Mouse (Mus musculus) limb, embryonic 12.5 days (tissue): ENCODE data around the gene Mdm4. TPM values are rescaled to one million over a fixed set of nuclear protein-coding genes. Genes with fewer than 3 reads are reported as not detected.
A peak's percentile ranks its signal among the peaks of the same experiment; 100 is the strongest.
"Not testable (repeated sequence)": the region's sequence is repeated elsewhere in the genome, so short reads cannot be mapped to it uniquely, and the experiment has no call there.

Experiments used
- ATAC-seq: fragments of 200-750 bp; cut with Nextera tagmentation; 2 replicates; pipeline ENCODE4 v1.8.0; 2017; ENCODE audit warnings: low read depth, moderate TSS enrichment; ENCODE audit not compliant: insufficient number of reproducible peaks, insufficient read depth, low FRiP score, low TSS enrichment
- H3K27ac ChIP-seq: fragments of 300-500 bp; sonication (generic); 2 replicates; pipeline ENCODE4 v1.5.1; 2016; ENCODE audit warnings: mild to moderate bottlenecking, moderate library complexity
- H3K27me3 ChIP-seq: fragments of 300-500 bp; sonication (generic); 2 replicates; pipeline ENCODE4 v1.6.1; 2016; ENCODE audit warnings: mild to moderate bottlenecking, moderate library complexity
- H3K36me3 ChIP-seq: fragments of 300-500 bp; sonication (generic); 2 replicates; pipeline ENCODE4 v1.6.1; 2016; ENCODE audit warnings: mild to moderate bottlenecking, moderate library complexity
- H3K4me1 ChIP-seq: fragments of 300-500 bp; sonication (generic); replicated peaks from 2 replicates; pipeline ENCODE4 v1.6.1; 2016
- H3K4me2 ChIP-seq: fragments of 300-500 bp; sonication (generic); 2 replicates; pipeline ENCODE4 v1.6.1; 2016; ENCODE audit warnings: mild to moderate bottlenecking, moderate library complexity
- H3K4me3 ChIP-seq: fragments of 300-500 bp; sonication (generic); replicated peaks from 2 replicates; pipeline ENCODE4 v1.5.1; 2016; ENCODE audit warnings: mild to moderate bottlenecking
- H3K9ac ChIP-seq: fragments of 300-500 bp; sonication (generic); replicated peaks from 2 replicates; pipeline ENCODE4 v1.6.1; 2016; ENCODE audit warnings: mild to moderate bottlenecking, moderate library complexity
- H3K9me3 ChIP-seq: fragments of 300-500 bp; sonication (generic); 2 replicates; pipeline ENCODE4 v1.6.1; 2016; ENCODE audit warnings: mild to moderate bottlenecking, moderate library complexity
- WGBS: fragments of 180-500 bp; shearing (Covaris S2); methylation state at CpG from one replicate; pipeline ENCODE4 v1.1.7; 2016; 5-methylcytosine and 5-hydroxymethylcytosine counted together
- polyA plus RNA-seq: library from polyadenylated mRNA; unstranded; fragments of >200 nt; fragmentation: Nextera tagmentation; extraction: Ambion mirVana; gene quantifications from 2 replicates; pipeline ENCODE4 v1.2.1, GENCODE M21; 2016

Gene Mdm4
- polyA plus RNA-seq, 1 experiment from 2014 or later = 46.7 TPM

DNA sequence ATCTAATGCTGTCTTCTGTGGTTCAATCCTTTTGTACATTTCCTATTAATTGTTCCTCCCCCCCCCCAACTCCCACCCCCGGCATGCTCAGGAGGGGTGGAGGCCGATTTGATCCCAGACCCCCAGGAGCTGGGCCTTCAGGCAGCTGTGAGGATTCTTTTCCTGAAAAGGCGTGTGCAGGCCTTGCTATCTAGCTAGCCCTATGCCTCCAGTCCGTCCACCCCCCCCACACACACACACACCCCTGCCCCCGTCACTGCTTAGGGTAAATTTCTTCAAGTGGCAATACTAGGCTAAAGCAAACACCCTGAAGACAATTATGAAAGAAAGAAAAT lies 2.6 kb upstream of the Mdm4 start:
- Histone ChIP-seq H3K4me2 (peak overlapping the region; percentile 58), H3K4me1 (peaks cover 8% of the 10 kb centered on the region; the same call in 1 of the 2 replicates), H3K9ac (peak overlapping the region; percentile 47; the same call in 1 of the 2 replicates), H3K9me3 (no peaks in the 10 kb centered on the region), H3K4me3 (peak overlapping the region; percentile 51), H3K36me3 (no peaks in the 10 kb centered on the region), H3K27ac (peak overlapping the region; percentile 75), H3K27me3 (no peaks in the 10 kb centered on the region)
- ATAC-seq = no peak
- WGBS = 10% methylated on average over 5 of the region's 5 CpGs

DNA sequence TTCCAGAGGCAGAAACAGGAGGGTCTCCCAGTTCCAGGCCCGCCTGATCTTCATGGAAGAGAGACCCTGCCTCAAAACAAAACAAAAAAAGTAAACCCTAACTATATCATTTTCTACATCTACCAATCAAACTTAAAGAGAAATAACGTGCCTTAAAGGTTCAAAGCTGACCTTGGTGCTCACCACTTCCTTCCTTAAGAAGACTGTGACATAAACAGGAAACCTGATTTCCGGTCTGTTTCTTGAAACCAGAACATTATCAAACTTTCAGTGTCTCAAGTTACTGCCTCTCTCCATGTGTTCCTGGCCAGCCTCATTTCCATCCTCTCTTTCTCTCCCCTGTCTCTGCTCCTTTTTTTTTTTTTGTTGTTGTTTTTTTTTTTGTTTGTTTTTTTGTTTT lies 617 bp downstream of the Mdm4 start:
- Histone ChIP-seq H3K27me3 (no peaks in the 10 kb centered on the region), H3K27ac (no peak overlapping the region), H3K4me2 (no peak overlapping the region), H3K4me1 (peaks cover 8% of the 10 kb centered on the region; the same call in 1 of the 2 replicates), H3K4me3 (no peak overlapping the region), H3K36me3 (no peaks in the 10 kb centered on the region), H3K9ac (no peak overlapping the region), H3K9me3 (no peaks in the 10 kb centered on the region)
- whole genome bisulfite sequencing = 79% methylated on average over 3 of the region's 3 CpGs
- no peak for ATAC-seq

DNA sequence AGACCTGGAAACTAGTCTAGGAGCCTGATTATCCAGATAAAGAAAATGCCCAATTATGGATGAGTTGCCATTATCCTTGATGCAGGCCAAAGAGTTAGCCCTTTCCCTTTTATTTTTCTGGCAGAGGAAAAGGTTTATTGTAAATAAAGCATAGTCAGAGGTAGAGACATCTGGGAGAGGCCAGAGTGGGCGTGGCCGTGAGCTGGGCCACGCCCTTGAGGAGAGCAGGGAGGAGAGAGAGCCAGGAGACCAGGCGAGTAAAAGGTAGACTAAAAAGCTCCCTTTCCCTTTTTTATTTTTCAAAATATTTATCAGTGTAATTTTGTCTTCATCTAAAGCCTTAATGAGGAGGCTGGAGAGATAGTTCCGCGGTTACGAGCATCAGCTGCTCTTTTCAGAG lies 2.4 kb downstream of the Mdm4 start:
- no peaks in the 10 kb centered on the region for H3K27me3 ChIP-seq
- H3K27ac ChIP-seq = no peak overlapping the region
- H3K9ac ChIP-seq = no peak overlapping the region
- peaks cover 13% of the 10 kb centered on the region for H3K4me1 ChIP-seq
- no peak overlapping the region for H3K4me3 ChIP-seq
- no peaks in the 10 kb centered on the region for H3K9me3 ChIP-seq
- H3K4me2 ChIP-seq = no peak overlapping the region
- WGBS = 44% methylated on average over 7 of the region's 7 CpGs
- no peak for ATAC-seq
- H3K36me3 ChIP-seq = no peaks in the 10 kb centered on the region

DNA sequence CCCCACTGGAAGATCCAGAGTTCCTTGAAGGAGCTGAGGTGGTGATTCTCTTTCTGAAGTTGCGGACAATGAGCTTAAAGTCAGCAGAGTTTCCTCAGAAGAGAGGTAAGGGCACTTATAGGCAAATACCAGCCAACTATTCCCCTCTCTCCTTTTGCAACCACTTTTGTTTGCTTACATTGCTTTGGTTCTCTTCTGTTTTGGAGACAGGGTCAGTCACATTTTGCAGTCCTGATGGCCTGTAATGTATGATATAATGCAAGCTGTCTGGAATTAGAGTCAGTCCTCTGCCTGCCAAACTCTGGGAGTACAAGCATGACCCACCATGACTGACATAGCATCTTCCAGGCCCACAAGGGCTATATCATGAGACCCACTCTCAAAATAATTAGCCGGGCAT lies 3.2 kb downstream of the Mdm4 start:
- ATAC-seq = no peak
- Histone ChIP-seq H3K9ac (no peak overlapping the region), H3K4me2 (no peak overlapping the region), H3K4me3 (no peak overlapping the region), H3K4me1 (peaks cover 8% of the 10 kb centered on the region), H3K36me3 (no peaks in the 10 kb centered on the region), H3K27ac (no peak overlapping the region), H3K9me3 (no peaks in the 10 kb centered on the region), H3K27me3 (no peaks in the 10 kb centered on the region)
- WGBS = 95% methylated on average over 2 of the region's 2 CpGs

DNA sequence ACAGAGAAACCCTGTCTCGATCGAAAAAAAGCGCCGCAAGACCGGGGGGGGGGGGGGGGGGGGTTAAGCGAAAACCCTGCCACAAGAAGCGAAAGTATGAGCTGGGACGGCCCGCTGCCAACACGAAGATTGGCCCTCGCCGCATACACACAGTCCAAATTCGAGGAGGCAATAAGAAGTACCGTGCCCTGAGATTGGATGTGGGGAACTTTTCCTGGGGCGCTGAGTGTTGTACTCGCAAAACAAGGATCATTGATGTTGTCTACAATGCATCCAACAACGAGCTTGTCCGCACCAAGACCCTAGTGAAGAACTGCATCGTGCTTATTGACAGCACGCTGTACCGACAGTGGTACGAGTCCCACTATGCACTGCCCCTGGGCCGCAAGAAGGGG lies 4.6 kb downstream of the Mdm4 start:
- Histone ChIP-seq H3K27ac (peak overlapping the region; percentile 92; the same call in 1 of the 2 replicates), H3K4me2 (peak overlapping the region; percentile 63), H3K4me3 (peak overlapping the region; percentile 84), H3K9ac (peak overlapping the region; percentile 51; the same call in 1 of the 2 replicates)
- H3K4me1 ChIP-seq, H3K36me3 ChIP-seq, H3K9me3 ChIP-seq, H3K27me3 ChIP-seq, ATAC-seq: not testable (repeated sequence)
- 35% methylated on average over 22 of the region's 23 CpGs for WGBS

DNA sequence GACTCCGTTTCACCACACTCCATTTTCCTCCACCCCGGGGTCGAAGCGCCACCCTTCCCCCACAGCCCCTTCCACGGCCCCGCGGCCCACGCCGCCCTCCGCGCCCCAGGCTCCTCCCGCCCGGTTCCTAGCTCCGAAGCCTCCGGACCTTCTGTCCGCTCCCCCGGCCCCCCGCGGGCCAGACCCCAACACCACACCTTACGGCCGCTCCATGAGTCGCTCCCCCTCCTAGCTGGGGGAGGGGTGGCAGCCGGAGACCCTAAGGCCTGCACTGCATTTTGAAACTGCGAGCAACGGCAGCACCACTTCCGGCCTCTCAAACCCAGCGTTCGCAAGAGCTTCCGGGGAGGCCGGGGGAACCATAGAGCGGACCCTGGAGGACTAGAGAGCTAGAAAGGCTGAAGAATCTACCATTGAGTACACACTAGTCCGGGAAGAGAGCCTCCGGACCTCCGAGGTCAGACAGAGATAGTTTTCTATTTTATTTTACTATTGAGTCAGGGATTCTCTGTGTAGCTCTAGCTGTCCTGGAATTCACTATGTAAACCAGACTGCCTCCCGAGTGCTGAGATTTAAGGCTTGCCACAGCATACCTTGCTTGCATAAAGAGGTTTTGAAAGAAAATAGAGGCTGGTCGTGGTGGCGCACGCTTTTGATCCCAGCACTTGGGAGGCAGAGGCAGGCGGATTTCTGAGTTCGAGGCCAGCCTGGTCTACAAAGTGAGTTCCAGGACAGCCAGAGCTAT lies 5.1 kb downstream of the Mdm4 start:
- Histone ChIP-seq H3K9me3 (no peaks in the 10 kb centered on the region), H3K4me3 (peak overlapping the region; percentile 84), H3K36me3 (peaks cover 3% of the 10 kb centered on the region; the same call in 1 of the 2 replicates), H3K4me1 (peaks cover 8% of the 10 kb centered on the region), H3K4me2 (peak overlapping the region; percentile 63), H3K27ac (peak overlapping the region; percentile 92), H3K9ac (peak overlapping the region; percentile 97), H3K27me3 (no peaks in the 10 kb centered on the region)
- peak; percentile 95 for ATAC-seq
- WGBS = under 1% methylated on average over 40 of the region's 40 CpGs

DNA sequence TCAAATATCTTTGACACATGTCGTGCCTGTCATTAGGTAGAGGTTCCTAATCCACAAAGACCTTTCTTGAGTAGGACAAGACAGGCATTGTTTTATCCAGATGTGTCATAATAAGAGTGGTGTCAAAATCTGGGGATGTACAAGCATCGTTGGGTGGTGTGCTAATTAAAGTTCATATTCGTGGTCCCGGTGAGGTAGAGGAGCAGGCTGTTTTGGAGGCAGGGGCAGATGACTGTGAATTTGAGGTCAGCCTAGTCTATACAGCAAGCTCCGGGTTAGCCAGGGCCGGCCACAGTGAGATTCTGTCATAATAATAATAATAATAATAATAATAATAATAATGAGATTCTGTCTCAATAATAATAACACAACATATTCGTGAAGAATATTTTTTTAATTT lies 5.9 kb downstream of the Mdm4 start:
- no peak overlapping the region for H3K27ac ChIP-seq
- peak overlapping the region; percentile 63 for H3K4me2 ChIP-seq
- 37% methylated on average over 7 of the region's 7 CpGs for WGBS
- H3K36me3 ChIP-seq = peaks cover 4% of the 10 kb centered on the region; the same call in 1 of the 2 replicates
- peaks cover 8% of the 10 kb centered on the region for H3K4me1 ChIP-seq
- no peaks in the 10 kb centered on the region for H3K9me3 ChIP-seq
- no peaks in the 10 kb centered on the region for H3K27me3 ChIP-seq
- peak overlapping the region; percentile 97; the same call in 1 of the 2 replicates for H3K9ac ChIP-seq
- peak overlapping the region; percentile 84 for H3K4me3 ChIP-seq
- no peak for ATAC-seq

DNA sequence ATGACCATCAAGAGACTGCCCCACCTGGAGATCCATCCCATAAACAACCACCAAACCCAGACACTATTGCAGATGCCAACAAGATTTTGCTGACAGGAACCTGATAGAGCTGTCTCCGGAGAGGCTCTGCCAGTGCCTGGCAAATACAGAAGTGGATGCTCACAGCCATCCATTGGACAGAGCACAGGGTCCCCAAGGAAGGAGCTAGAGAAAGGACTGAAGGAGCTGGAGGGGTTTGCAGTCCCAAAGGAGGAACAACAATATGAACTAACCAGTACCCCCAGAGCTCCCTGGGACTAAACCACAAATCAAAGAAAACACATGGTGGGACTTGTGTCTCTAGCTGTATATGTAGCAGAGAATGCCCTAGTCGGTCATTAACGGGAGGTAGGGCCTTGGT lies 6.6 kb downstream of the Mdm4 start:
- 94% methylated on average over 3 of the region's 3 CpGs for WGBS
- H3K4me3 ChIP-seq = not testable (repeated sequence)

DNA sequence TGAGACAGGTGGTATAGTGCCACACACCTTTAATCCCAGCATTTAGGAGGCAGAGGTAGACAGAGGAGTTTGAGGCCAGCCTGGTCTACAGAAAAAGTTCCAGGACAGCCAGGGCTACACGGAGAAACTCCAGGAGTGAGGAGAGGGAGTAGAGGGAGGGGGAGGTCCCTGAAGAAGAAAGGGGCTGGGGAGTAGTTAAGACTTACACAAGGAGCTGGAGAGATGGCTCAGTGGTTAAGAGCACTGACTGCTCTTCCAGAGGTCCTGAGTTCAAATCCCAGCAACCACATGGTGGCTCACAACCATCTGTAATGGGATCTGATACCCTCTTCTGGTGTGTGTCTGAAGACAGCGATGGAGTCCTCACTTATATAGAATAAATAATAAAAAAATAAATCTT lies 8.4 kb downstream of the Mdm4 start:
- not testable (repeated sequence) for ATAC-seq

More for the DNA sequence above, 6.6 kb downstream of the Mdm4 start:
- H3K9ac ChIP-seq, H3K27me3 ChIP-seq, H3K27ac ChIP-seq, ATAC-seq, H3K4me1 ChIP-seq, H3K9me3 ChIP-seq: not testable (repeated sequence)
- Histone ChIP-seq H3K4me2 (peak overlapping the region; percentile 63), H3K36me3 (peaks cover 11% of the 10 kb centered on the region)

DNA sequence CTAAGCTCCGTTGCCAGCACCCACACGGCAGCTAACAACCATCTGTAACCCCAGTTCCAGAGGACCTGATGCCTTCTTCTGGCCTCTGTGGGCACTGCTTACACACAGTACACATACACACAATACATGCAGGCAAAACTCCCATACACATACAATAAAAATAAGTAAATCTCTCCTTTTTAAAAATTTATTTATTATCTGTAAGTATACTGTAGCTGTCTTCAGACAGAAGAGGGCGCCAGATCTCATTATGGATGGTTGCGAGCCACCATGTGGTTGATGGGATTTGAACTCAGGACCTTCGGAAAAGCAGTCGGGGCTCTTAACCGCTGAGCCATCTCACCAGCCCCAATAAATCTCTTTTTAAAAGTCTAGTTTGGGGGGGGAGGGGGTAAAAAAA lies 9.0 kb downstream of the Mdm4 start:
- H3K9ac ChIP-seq = no peak overlapping the region
- H3K4me1 ChIP-seq = peaks cover 8% of the 10 kb centered on the region
- no peak overlapping the region for H3K4me2 ChIP-seq
- ATAC-seq = no peak
- 95% methylated on average over 7 of the region's 7 CpGs for WGBS
- H3K27me3 ChIP-seq = no peaks in the 10 kb centered on the region
- peaks cover 31% of the 10 kb centered on the region for H3K36me3 ChIP-seq
- no peak overlapping the region for H3K4me3 ChIP-seq
- no peak overlapping the region for H3K27ac ChIP-seq
- H3K9me3 ChIP-seq = no peaks in the 10 kb centered on the region

More for the DNA sequence above, 8.4 kb downstream of the Mdm4 start:
- H3K27me3 ChIP-seq, H3K4me2 ChIP-seq, H3K9ac ChIP-seq, H3K27ac ChIP-seq, H3K4me3 ChIP-seq, H3K9me3 ChIP-seq, H3K4me1 ChIP-seq: not testable (repeated sequence)
- peaks cover 25% of the 10 kb centered on the region for H3K36me3 ChIP-seq
- WGBS = 96% methylated on average over 2 of the region's 2 CpGs

DNA sequence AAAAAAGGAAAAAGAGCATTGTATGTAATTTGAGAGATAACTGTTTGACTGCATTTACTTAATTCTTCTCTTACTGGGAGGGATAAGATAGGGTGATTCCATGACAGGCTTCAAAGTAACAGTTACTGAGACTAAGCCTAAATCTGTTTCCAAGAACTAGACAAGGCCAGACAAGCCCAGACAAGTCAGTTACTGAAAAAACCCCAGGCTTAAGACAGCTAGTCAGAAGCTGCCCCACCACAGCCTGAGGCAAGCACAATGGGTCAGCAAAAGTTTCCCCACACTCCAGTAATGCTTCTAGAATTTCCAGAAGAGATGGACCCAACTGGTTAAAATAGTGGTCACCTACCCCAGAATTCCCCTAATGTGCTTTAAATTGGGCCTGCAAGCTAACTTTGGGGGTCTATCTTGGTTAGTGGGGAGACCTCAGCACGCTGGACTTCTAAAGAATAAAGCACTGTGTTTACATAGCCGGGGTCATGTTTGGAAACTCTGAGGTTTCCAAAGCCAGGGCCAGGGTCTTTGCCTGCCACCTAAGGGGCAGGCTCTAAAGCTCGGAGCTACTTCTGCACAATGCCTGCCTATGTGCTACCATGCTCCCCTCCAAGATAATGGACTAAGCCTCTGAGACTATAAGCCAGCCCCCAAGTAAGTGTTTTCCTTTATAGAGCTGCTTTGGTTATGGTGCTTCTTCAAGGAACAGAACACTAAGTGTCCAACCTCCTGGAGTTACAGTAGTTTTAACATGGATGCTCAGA lies 10.0 kb downstream of the Mdm4 start:
- no peak overlapping the region for H3K9ac ChIP-seq

More for the DNA sequence above, 10.0 kb downstream of the Mdm4 start:
- no peaks in the 10 kb centered on the region for H3K9me3 ChIP-seq
- ATAC-seq = no peak
- H3K4me1 ChIP-seq = peaks cover 8% of the 10 kb centered on the region
- H3K36me3 ChIP-seq = peaks cover 39% of the 10 kb centered on the region
- H3K27me3 ChIP-seq = no peaks in the 10 kb centered on the region
- WGBS = 82% methylated on average over 3 of the region's 3 CpGs
- no peak overlapping the region for H3K4me2 ChIP-seq
- no peak overlapping the region for H3K4me3 ChIP-seq
- 0 out of 2 replicates have a peak overlapping the region, but pooled peaks have one; percentile 5 for H3K27ac ChIP-seq
